Mouse (Mus musculus) erythroblast, embryonic 14.5 days (primary cell): ENCODE measurements around the gene Utrn.

ENCODE experiments used
- GATA1 ChIP-seq: IDR thresholded peaks from 2 replicates; pipeline ENCODE4 v1.6.1; 2012; ENCODE audit warnings: low read length, inconsistent platforms, mixed read lengths
- TAL1 ChIP-seq: IDR thresholded peaks from 3 replicates; pipeline ENCODE4 v1.6.1; 2012; ENCODE audit warnings: low read length, inconsistent platforms, mixed read lengths

DNA sequence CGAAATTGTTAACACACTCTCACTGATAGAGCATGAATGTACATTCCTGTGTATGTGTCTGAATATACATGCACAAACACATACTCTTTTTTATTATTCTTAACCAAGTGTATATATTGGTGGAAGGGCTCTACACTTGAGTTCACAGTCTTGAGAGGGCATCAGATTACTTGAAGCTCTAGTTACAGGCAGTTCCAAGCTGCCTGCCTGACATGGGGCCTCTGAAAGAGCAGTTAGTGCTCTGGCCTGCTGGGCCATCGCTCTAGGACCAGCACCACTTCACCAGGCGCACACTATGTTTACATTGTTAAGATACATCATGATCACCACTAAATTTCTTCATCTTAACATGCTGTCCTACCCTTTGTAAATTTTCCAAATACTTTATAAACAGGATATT lies 216.2 kb downstream of the Utrn start:
- TF ChIP-seq GATA1, result no peak
- TF ChIP-seq TAL1, result no peak
